Mouse (Mus musculus): ENCODE results near the gene Plin3. TPM values are rescaled to one million over a fixed set of nuclear protein-coding genes. Genes with fewer than 3 reads are reported as not detected.

Gene Plin3
- total RNA-seq, 2 experiments from 2014 or later = 7.7 to 11.4 TPM

- no peak for TF ChIP-seq CTCF (IDR thresholded peaks at IDR 0.05)
- DNase-seq (ENCODE audit: extremely low spot score in 1 of 2, low spot score in 2 of 2) = no peak
- Histone ChIP-seq H3K27ac (no peak overlapping the region), H3K4me3 (no peak overlapping the region)
- intact Hi-C loops (cut with DNase I) = no loop called here
Observed at GRCm38 (mm10) chr17:56324419-56324818, 31.7 kb upstream of the Plin3 start.

GRCm38 (mm10) chr17:56309191-56309945 lies 16.7 kb upstream of the Plin3 start:
- TF ChIP-seq CTCF (IDR thresholded peaks at IDR 0.05) = no peak; the same call in 1 of the 2 replicates
- intact Hi-C loops (cut with DNase I) = no loop called here

GRCm38 (mm10) chr17:56308088-56308487 lies 15.4 kb upstream of the Plin3 start:
- intact Hi-C loops (cut with DNase I) = no loop called here
- TF ChIP-seq CTCF (IDR thresholded peaks at IDR 0.05) = no peak
- no peak overlapping the region for H3K27ac ChIP-seq
- no peak for DNase-seq (ENCODE audit: extremely low spot score in 1 of 2, low spot score in 2 of 2)
- H3K4me3 ChIP-seq = no peak overlapping the region

More at GRCm38 (mm10) chr17:56309191-56309945, 16.7 kb upstream of the Plin3 start:
- DNase-seq (ENCODE audit: extremely low spot score in 1 of 2, low spot score in 2 of 2) = no peak
- Histone ChIP-seq H3K27ac (no peak overlapping the region), H3K4me3 (no peak overlapping the region)

GRCm38 (mm10) chr17:56305826-56306225 lies 13.2 kb upstream of the Plin3 start:
- peak; percentile 38 for TF ChIP-seq CTCF (IDR thresholded peaks at IDR 0.05)
- intact Hi-C loops (cut with DNase I) = no loop called here

GRCm38 (mm10) chr17:56305156-56305555 lies 12.5 kb upstream of the Plin3 start:
- intact Hi-C loops (cut with DNase I) = no loop called here
- Histone ChIP-seq H3K4me3 (no peak overlapping the region), H3K27ac (no peak overlapping the region)
- DNase-seq (ENCODE audit: extremely low spot score in 1 of 2, low spot score in 2 of 2) = no peak
- no peak for TF ChIP-seq CTCF (IDR thresholded peaks at IDR 0.05)

More at GRCm38 (mm10) chr17:56305826-56306225, 13.2 kb upstream of the Plin3 start:
- Histone ChIP-seq H3K27ac (no peak overlapping the region), H3K4me3 (no peak overlapping the region)
- DNase-seq (ENCODE audit: extremely low spot score in 1 of 2, low spot score in 2 of 2) = no peak

GRCm38 (mm10) chr17:56304718-56305117 lies 12.0 kb upstream of the Plin3 start:
- H3K27ac ChIP-seq = no peak overlapping the region
- no peak overlapping the region for H3K4me3 ChIP-seq
- DNase-seq (ENCODE audit: extremely low spot score in 1 of 2, low spot score in 2 of 2) = no peak
- intact Hi-C loops (cut with DNase I) = no loop called here
- no peak for TF ChIP-seq CTCF (IDR thresholded peaks at IDR 0.05)

- peak; percentile 90 for DNase-seq (ENCODE audit: extremely low spot score in 1 of 2, low spot score in 2 of 2)
- Histone ChIP-seq H3K27ac (no peak overlapping the region), H3K4me3 (peak overlapping the region; percentile 63)
- intact Hi-C loops (cut with DNase I) = no loop called here
- no peak; the same call in 1 of the 2 replicates for TF ChIP-seq CTCF (IDR thresholded peaks at IDR 0.05)
Observed at GRCm38 (mm10) chr17:56303847-56304586, 11.3 kb upstream of the Plin3 start.

GRCm38 (mm10) chr17:56303160-56303846 lies 10.6 kb upstream of the Plin3 start, which contains the start of gene Uhrf1:
Gene Uhrf1 (plus strand): TSS chr17:56303321.
- intact Hi-C loops (cut with DNase I) = no loop called here
- no peak for TF ChIP-seq CTCF (IDR thresholded peaks at IDR 0.05)
- DNase-seq (ENCODE audit: extremely low spot score in 1 of 2, low spot score in 2 of 2) = no peak
- Histone ChIP-seq H3K27ac (no peak within 1 kb of the TSS), H3K4me3 (peak within 1 kb of the TSS; percentile 63)

GRCm38 (mm10) chr17:56302363-56302996 lies 9.8 kb upstream of the Plin3 start:
- intact Hi-C loops (cut with DNase I) = no loop called here
- no peak overlapping the region for H3K27ac ChIP-seq

GRCm38 (mm10) chr17:56300186-56300585 lies 7.5 kb upstream of the Plin3 start, which contains the start of gene Arrdc5:
Gene Arrdc5 (minus strand): TSS chr17:56300286.
- no peak for TF ChIP-seq CTCF (IDR thresholded peaks at IDR 0.05)
- Histone ChIP-seq H3K4me3 (no peak within 1 kb of the TSS), H3K27ac (no peak within 1 kb of the TSS)
- intact Hi-C loops (cut with DNase I) = no loop called here
- no peak for DNase-seq (ENCODE audit: extremely low spot score in 1 of 2, low spot score in 2 of 2)

More at GRCm38 (mm10) chr17:56302363-56302996, 9.8 kb upstream of the Plin3 start:
- H3K4me3 ChIP-seq = no peak overlapping the region
- no peak for TF ChIP-seq CTCF (IDR thresholded peaks at IDR 0.05)
- DNase-seq (ENCODE audit: extremely low spot score in 1 of 2, low spot score in 2 of 2) = no peak

- DNase-seq (ENCODE audit: extremely low spot score in 1 of 2, low spot score in 2 of 2) = no peak
- intact Hi-C loops (cut with DNase I) = no loop called here
- no peak for TF ChIP-seq CTCF (IDR thresholded peaks at IDR 0.05)
- Histone ChIP-seq H3K4me3 (no peak overlapping the region), H3K27ac (no peak overlapping the region)
Observed at GRCm38 (mm10) chr17:56298238-56298637, 5.6 kb upstream of the Plin3 start.

Measured in left cerebral cortex, adult 2 months (tissue).